ENCODE assay signal across 9 mouse cellular contexts in genomic region chr11:72409649-72410385, GRCm38 (mm10). TPM values are rescaled to one million over a fixed set of nuclear protein-coding genes. Genes with fewer than 3 reads are reported as not detected.
DNase-seq lines count a peak whose midpoint lies in the region; ATAC-seq and TF ChIP-seq lines count a peak whose summit lies in the region.
"Had no signal": no experiment of that assay in that cellular context is flagged by ENCODE, and none has a peak within 500 bp of the region (broad histone marks: within the 10 kb centered on the region; RNA-seq: fewer than 3 reads in every experiment).

No protein-coding gene starts in this region.

- H3K27ac ChIP-seq in kidney, adult 2 months (ENCODE audit: insufficient read depth, low read depth, low read length): peak overlapping the region; percentile 61
- no peak overlapping the region for H3K27ac ChIP-seq in embryonic facial prominence, embryonic 11.5 days (replicated peaks; ENCODE audit: low read depth, low read length)
- no peak overlapping the region for H3K27ac ChIP-seq in hindbrain, postnatal 0 days
- no peak overlapping the region for H3K27ac ChIP-seq in midbrain, embryonic 16.5 days (ENCODE audit: low read length)

- no peaks in the 10 kb centered on the region for H3K9me3 ChIP-seq in embryonic facial prominence, embryonic 11.5 days (replicated peaks; ENCODE audit: control insufficient read depth, low read length)
- no peaks in the 10 kb centered on the region for H3K9me3 ChIP-seq in hindbrain, postnatal 0 days (ENCODE audit: low read length)
- no peaks in the 10 kb centered on the region for H3K9me3 ChIP-seq in midbrain, embryonic 16.5 days (replicated peaks; ENCODE audit: control insufficient read depth, low read length, poor library complexity, severe bottlenecking)

- TF ChIP-seq CTCF in kidney, adult 2 months (conservative IDR thresholded peaks at IDR 0.05; ENCODE audit: insufficient read depth, insufficient read length, low read depth, low read length): no peak
- no peak for TF ChIP-seq CTCF in hindbrain, postnatal 0 days (IDR thresholded peaks at IDR 0.05; ENCODE audit: low read depth)

- H3K27me3 ChIP-seq in kidney, adult 2 months (replicated peaks; ENCODE audit: control insufficient read depth, insufficient read depth, low read length): no peaks in the 10 kb centered on the region
- H3K27me3 ChIP-seq in embryonic facial prominence, embryonic 11.5 days (ENCODE audit: control insufficient read depth, insufficient read depth, low read length): no peaks in the 10 kb centered on the region
- peaks cover 6% of the 10 kb centered on the region; the same call in 1 of the 2 replicates for H3K27me3 ChIP-seq in hindbrain, postnatal 0 days (ENCODE audit: insufficient read depth, low read length)
- peaks cover 5% of the 10 kb centered on the region; the same call in 1 of the 2 replicates for H3K27me3 ChIP-seq in midbrain, embryonic 16.5 days (ENCODE audit: control insufficient read depth, insufficient read depth, low read depth, low read length)

- TF ChIP-seq POLR2A in kidney, adult 2 months (IDR thresholded peaks at IDR 0.05; ENCODE audit: low read depth, low read length): no peak

- no peak for ATAC-seq in embryonic facial prominence, embryonic 11.5 days (replicated peaks; ENCODE audit: insufficient number of reproducible peaks, low FRiP score, low TSS enrichment, low read depth)
- no peak for ATAC-seq in hindbrain, postnatal 0 days
- ATAC-seq in midbrain, embryonic 16.5 days: no peak

- WGBS in kidney, adult 2 months: 39% methylated on average over 12 of the region's 12 CpGs
- WGBS in embryonic facial prominence, embryonic 11.5 days: 70% methylated on average over 12 of the region's 12 CpGs
- 80% methylated on average over 12 of the region's 12 CpGs for WGBS in hindbrain, postnatal 0 days
- 73% methylated on average over 12 of the region's 12 CpGs for WGBS in midbrain, embryonic 16.5 days

- peak overlapping the region; percentile 95; the same call in 1 of the 2 replicates for H3K4me2 ChIP-seq in embryonic facial prominence, embryonic 11.5 days (ENCODE audit: low read depth, low read length)
- peak overlapping the region; percentile 91; the same call in 1 of the 2 replicates for H3K4me2 ChIP-seq in hindbrain, postnatal 0 days (ENCODE audit: low read depth, low read length)
- peak overlapping the region; percentile 10; the same call in 1 of the 2 replicates for H3K4me2 ChIP-seq in midbrain, embryonic 16.5 days (ENCODE audit: low read length)

- peak overlapping the region; percentile 93 for H3K4me3 ChIP-seq in kidney, adult 2 months (ENCODE audit: insufficient read depth, low read depth, low read length)
- H3K4me3 ChIP-seq in embryonic facial prominence, embryonic 11.5 days (ENCODE audit: low read depth, low read length): no peak overlapping the region
- H3K4me3 ChIP-seq in hindbrain, postnatal 0 days (ENCODE audit: low read length): no peak overlapping the region
- H3K4me3 ChIP-seq in midbrain, embryonic 16.5 days (ENCODE audit: low read depth, low read length): no peak overlapping the region

- peaks cover 18% of the 10 kb centered on the region; the same call in 1 of the 2 replicates for H3K4me1 ChIP-seq in kidney, adult 2 months (ENCODE audit: control insufficient read depth, insufficient read depth, low read length)
- H3K4me1 ChIP-seq in embryonic facial prominence, embryonic 11.5 days (ENCODE audit: control insufficient read depth, insufficient read depth, low read length): 0 out of 2 replicates have a peak, but pooled peaks cover 2% of the 10 kb centered on the region
- peaks cover 6% of the 10 kb centered on the region; the same call in 1 of the 2 replicates for H3K4me1 ChIP-seq in hindbrain, postnatal 0 days (ENCODE audit: insufficient read depth, low read length)
- H3K4me1 ChIP-seq in midbrain, embryonic 16.5 days (ENCODE audit: control insufficient read depth, insufficient read depth, low read length): peaks cover 10% of the 10 kb centered on the region

- H3K9ac ChIP-seq in embryonic facial prominence, embryonic 11.5 days (replicated peaks; ENCODE audit: low read length): no peak overlapping the region
- no peak overlapping the region for H3K9ac ChIP-seq in hindbrain, postnatal 0 days (replicated peaks; ENCODE audit: low read length)
- H3K9ac ChIP-seq in midbrain, embryonic 16.5 days (ENCODE audit: low read depth, low read length): no peak overlapping the region

- DNase-seq in kidney, adult 2 months: no peak
- DNase-seq in kidney, adult 11 months: no peak
- DNase-seq in embryonic facial prominence, embryonic 11.5 days (ENCODE audit: low spot score): no peak
- DNase-seq in hindbrain, postnatal 0 days (ENCODE audit: low spot score): no peak
- DNase-seq in left cerebral cortex, adult 8-10 months (ENCODE audit: low spot score in 2 of 2): no peak
- no peak for DNase-seq in adrenal gland, postnatal 4 days (ENCODE audit: low spot score in 2 of 2)
- no peak for DNase-seq in adrenal gland, postnatal 14 days

- no peaks in the 10 kb centered on the region for H3K36me3 ChIP-seq in kidney, adult 2 months (ENCODE audit: control insufficient read depth, insufficient read depth, low read length)
- H3K36me3 ChIP-seq in embryonic facial prominence, embryonic 11.5 days (replicated peaks; ENCODE audit: control insufficient read depth, insufficient read depth, low read depth, low read length): no peaks in the 10 kb centered on the region
- H3K36me3 ChIP-seq in hindbrain, postnatal 0 days (ENCODE audit: insufficient read depth, low read length): no peaks in the 10 kb centered on the region
- H3K36me3 ChIP-seq in midbrain, embryonic 16.5 days (ENCODE audit: control insufficient read depth, insufficient read depth, low read length): no peaks in the 10 kb centered on the region
- H3K36me3 ChIP-seq: G1E had no signal

RNA-seq across cellular contexts. Expression of gene Smtnl2, which starts 1.7 kb away (rescaled TPM):
- 20.3 and 22.1 TPM in 2 replicates for polyA plus RNA-seq in kidney, adult 2 months (2012; rRNA removed)
- polyA plus RNA-seq in embryonic facial prominence, embryonic 11.5 days (2014; fragmentation: Nextera tagmentation; extraction: Ambion mirVana): 8.0 TPM in 2 replicates
- total RNA-seq in hindbrain, postnatal 0 days (2014; rRNA removed): 13.0 and 19.1 TPM in 2 replicates
- 8.7 and 9.7 TPM in 2 replicates for polyA plus RNA-seq in hindbrain, postnatal 0 days (2015; fragmentation: Nextera tagmentation; extraction: Ambion mirVana)
- polyA plus RNA-seq in midbrain, embryonic 16.5 days (2015; fragmentation: Nextera tagmentation; extraction: Ambion mirVana): 10.3 and 12.2 TPM in 2 replicates
- total RNA-seq in left cerebral cortex, adult 8-10 months (2022): 1 to 10 TPM in 2 of 4 experiments, under 1 TPM in 2; 0.89 to 2.9 (median 1.1) TPM
- 10 to 100 TPM; 11.4 to 24.2 TPM for total RNA-seq in adrenal gland, postnatal 4 days (2021)
- total RNA-seq in adrenal gland, postnatal 14 days (2021): 4.1 and 5.4 TPM in 2 replicates
- polyA plus RNA-seq: G1E had no signal

RNA-seq across cellular contexts. Expression of gene Ggt6, which starts 25.5 kb away (rescaled TPM):
- 24.3 and 29.3 TPM in 2 replicates for polyA plus RNA-seq in kidney, adult 2 months (2012; rRNA removed)
- polyA plus RNA-seq in embryonic facial prominence, embryonic 11.5 days (2014; fragmentation: Nextera tagmentation; extraction: Ambion mirVana): not detected in 2 replicates
- not detected in 2 replicates for total RNA-seq in hindbrain, postnatal 0 days (2014; rRNA removed)
- not detected in 2 replicates for polyA plus RNA-seq in hindbrain, postnatal 0 days (2015; fragmentation: Nextera tagmentation; extraction: Ambion mirVana)
- polyA plus RNA-seq in midbrain, embryonic 16.5 days (2015; fragmentation: Nextera tagmentation; extraction: Ambion mirVana): not detected in 2 replicates
- under 1 TPM in 1 of 4 experiments, not detected in 3; 0.23 TPM for total RNA-seq in left cerebral cortex, adult 8-10 months (2022)
- 1 to 10 TPM; 3.8 to 4.7 TPM for total RNA-seq in adrenal gland, postnatal 4 days (2021)
- 1.7 and 2.8 TPM in 2 replicates for total RNA-seq in adrenal gland, postnatal 14 days (2021)
- polyA plus RNA-seq: G1E had no signal

RNA-seq across cellular contexts. Expression of gene Mybbp1a, which starts 31.3 kb away (rescaled TPM):
- 27.0 and 28.6 TPM in 2 replicates for polyA plus RNA-seq in kidney, adult 2 months (2012; rRNA removed)
- 171 and 191 TPM in 2 replicates for polyA plus RNA-seq in embryonic facial prominence, embryonic 11.5 days (2014; fragmentation: Nextera tagmentation; extraction: Ambion mirVana)
- 28.0 and 36.1 TPM in 2 replicates for total RNA-seq in hindbrain, postnatal 0 days (2014; rRNA removed)
- 61.5 and 68.7 TPM in 2 replicates for polyA plus RNA-seq in hindbrain, postnatal 0 days (2015; fragmentation: Nextera tagmentation; extraction: Ambion mirVana)
- 61.1 and 67.6 TPM in 2 replicates for polyA plus RNA-seq in midbrain, embryonic 16.5 days (2015; fragmentation: Nextera tagmentation; extraction: Ambion mirVana)
- total RNA-seq in left cerebral cortex, adult 8-10 months (2022): 10 to 100 TPM; 48.1 to 54.6 (median 51.3) TPM
- 100 to 1,000 TPM; 118 to 119 TPM for total RNA-seq in adrenal gland, postnatal 4 days (2021)
- total RNA-seq in adrenal gland, postnatal 14 days (2021): 85.6 and 101 TPM in 2 replicates

RNA-seq across cellular contexts. Expression of gene Tekt1, which starts 47.6 kb away (rescaled TPM):
- 0.13 TPM in 1 of 2 replicates, not detected in the other for polyA plus RNA-seq in kidney, adult 2 months (2012; rRNA removed)
- 6.3 and 6.4 TPM in 2 replicates for polyA plus RNA-seq in embryonic facial prominence, embryonic 11.5 days (2014; fragmentation: Nextera tagmentation; extraction: Ambion mirVana)
- 2.3 and 5.1 TPM in 2 replicates for total RNA-seq in hindbrain, postnatal 0 days (2014; rRNA removed)
- polyA plus RNA-seq in hindbrain, postnatal 0 days (2015; fragmentation: Nextera tagmentation; extraction: Ambion mirVana): 8.3 and 9.0 TPM in 2 replicates
- polyA plus RNA-seq in midbrain, embryonic 16.5 days (2015; fragmentation: Nextera tagmentation; extraction: Ambion mirVana): 11.1 and 13.5 TPM in 2 replicates
- total RNA-seq in left cerebral cortex, adult 8-10 months (2022): 1 to 10 TPM; 1.3 to 3.5 (median 2.5) TPM
- under 1 TPM; 0.51 to 0.62 TPM for total RNA-seq in adrenal gland, postnatal 4 days (2021)
- total RNA-seq in adrenal gland, postnatal 14 days (2021): not detected in 2 replicates
- total RNA-seq: G1E had no signal
- polyA plus RNA-seq: G1E had no signal

Comparison
In these comparisons a context has a peak if more than half of its experiments do, and no peak if none do; other contexts are left out.
1. H3K4me2 ChIP-seq: peak in every context shown above with its lines; median percentile 95 in embryonic facial prominence, embryonic 11.5 days; 91 in hindbrain, postnatal 0 days; 10 in midbrain, embryonic 16.5 days.